Mouse (Mus musculus): ENCODE results near the gene Ninj1. TPM values are rescaled to one million over a fixed set of nuclear protein-coding genes. Genes with fewer than 3 reads are reported as not detected.

The Ninj1 gene
- polyA plus RNA-seq, 1 experiment = 222 TPM

DNA sequence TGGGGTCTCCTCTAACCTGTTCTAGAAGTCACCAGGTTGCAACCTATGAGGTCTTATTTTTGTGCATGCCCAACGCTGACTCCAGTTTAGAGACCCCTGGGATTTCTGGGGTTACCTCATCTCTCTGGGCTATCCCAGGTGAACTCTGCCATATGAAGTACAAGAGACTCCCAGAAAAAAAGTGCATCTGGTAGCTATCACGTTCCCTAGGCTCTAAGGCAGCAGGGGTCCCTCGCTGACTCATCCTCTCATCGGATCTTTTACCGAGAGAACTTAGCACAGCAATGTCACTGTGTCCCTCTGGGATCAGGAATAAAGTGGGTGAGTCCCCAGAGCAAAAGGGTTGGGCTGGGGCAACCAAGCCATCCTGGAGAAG lies 27.8 kb downstream of the Ninj1 start:
- Histone ChIP-seq H3K4me3 (replicated peaks; ENCODE audit: extremely low read depth, low read depth, low read length) (peak overlapping the region; percentile 84), H3K4me1 (ENCODE audit: control insufficient read depth, insufficient read depth, low read length) (peaks cover 19% of the 10 kb centered on the region)
- WGBS = 13% methylated on average over 5 of the region's 5 CpGs
- DNase-seq = no peak
- TF ChIP-seq POLR2A (IDR thresholded peaks at IDR 0.05; ENCODE audit: borderline replicate concordance, extremely low read depth, low read depth, low read length) (no peak), CTCF (IDR thresholded peaks at IDR 0.05; ENCODE audit: insufficient read depth, low read length) (no peak)

DNA sequence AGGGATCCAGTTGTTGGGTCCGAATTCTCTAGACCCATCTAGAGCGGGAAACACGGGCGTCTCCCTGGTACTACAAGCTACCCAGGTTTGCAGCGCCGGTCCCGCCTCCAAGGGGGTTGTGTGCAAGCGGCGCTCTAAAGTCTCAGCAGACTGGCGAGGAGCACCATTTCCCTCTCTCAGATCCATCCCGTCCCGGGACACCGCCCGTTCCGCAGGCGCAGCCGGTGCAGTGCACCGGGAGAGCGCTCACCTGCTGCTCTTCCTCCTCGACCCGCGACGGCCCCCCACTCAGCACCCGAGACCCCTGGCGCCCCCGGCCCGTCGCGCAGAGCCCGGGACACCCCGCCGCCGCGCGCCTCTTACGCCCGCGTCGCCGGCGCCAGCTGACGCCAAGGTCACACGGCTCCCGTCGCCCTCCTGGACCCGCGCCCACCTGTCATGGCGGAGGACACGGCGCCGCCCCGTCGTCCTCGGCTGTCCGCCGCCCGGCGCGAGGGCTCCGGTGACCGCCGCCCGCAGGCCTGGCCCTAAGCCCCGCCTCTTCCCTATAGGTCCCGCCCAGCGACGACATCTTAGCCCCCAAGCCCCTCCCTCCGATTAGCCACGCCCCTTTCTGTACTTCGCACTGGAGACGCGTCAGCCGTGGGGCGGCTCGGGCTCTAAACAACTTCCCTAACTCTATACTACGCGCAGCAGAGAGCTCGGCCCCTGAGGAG lies 28.4 kb downstream of the Ninj1 start, which contains the start of gene Card19:
Gene Card19, minus strand, starts transcription at position 534 of the 716 bp plus-strand sequence.
- peak; percentile 98 for DNase-seq
- TF ChIP-seq POLR2A (IDR thresholded peaks at IDR 0.05; ENCODE audit: borderline replicate concordance, extremely low read depth, low read depth, low read length) = peak; percentile 82; the same call in 1 of the 2 replicates
- no peak for TF ChIP-seq CTCF (IDR thresholded peaks at IDR 0.05; ENCODE audit: insufficient read depth, low read length)
- H3K4me3 ChIP-seq (replicated peaks; ENCODE audit: extremely low read depth, low read depth, low read length) = peak within 1 kb of the TSS; percentile 84
- 1% methylated on average over 77 of the region's 78 CpGs for WGBS
- H3K4me1 ChIP-seq (ENCODE audit: control insufficient read depth, insufficient read depth, low read length) = peaks cover 19% of the 10 kb centered on the region

DNA sequence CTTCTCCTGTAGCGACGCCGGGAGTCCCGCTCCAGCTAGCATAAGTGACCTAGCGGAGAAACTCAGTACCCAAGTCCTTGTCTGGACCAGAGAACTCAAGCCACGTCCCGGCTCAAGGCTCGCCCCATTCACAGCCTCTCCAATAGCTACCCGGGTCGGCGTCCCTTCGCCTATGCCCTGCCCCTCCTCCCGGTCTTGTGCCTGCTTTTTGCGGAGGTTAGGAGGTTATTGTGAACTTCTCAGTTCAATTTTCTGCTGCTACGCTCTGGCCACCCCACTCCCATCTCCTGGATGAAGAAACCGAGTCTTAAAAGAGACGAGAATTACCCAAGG lies 28.9 kb downstream of the Ninj1 start:
- H3K4me3 ChIP-seq (replicated peaks; ENCODE audit: extremely low read depth, low read depth, low read length) = peak overlapping the region; percentile 73

DNA sequence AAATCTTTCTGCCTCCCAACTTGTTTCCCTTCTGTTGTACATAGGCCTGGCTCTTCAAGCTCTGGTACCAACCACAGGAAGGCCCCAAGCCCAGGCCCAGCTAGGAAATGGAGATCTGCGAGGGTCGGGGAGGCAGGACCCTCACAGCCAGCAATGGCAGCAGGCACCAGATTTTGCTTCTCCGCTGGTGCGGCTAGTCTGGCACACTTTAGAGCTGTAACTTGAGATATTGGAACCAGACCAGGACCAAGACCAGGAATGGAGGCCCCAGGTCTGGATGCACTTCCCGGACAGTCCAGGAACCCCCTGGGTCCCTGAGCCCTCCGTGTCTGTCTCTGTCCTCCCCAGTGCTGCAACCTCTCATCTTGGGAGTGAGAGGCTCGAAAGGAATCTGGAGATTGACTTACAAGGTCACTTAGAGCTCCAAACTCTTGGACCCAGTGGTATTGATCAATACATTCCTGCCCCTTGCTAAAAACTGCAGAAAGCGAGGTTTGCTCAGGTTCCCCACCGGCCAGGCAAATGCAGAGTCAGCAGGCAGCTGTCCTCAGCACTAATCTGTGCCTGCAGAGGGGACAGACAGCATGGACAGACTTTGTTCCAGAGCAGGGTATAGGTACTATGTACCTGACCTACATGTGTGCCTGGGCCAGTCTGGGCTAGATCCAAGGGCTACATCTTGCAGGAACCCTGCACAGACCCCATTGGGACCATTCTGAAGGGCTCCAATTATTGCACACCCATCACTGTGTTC lies 29.7 kb downstream of the Ninj1 start:
- no peak for DNase-seq
- TF ChIP-seq POLR2A (IDR thresholded peaks at IDR 0.05; ENCODE audit: borderline replicate concordance, extremely low read depth, low read depth, low read length) (no peak), CTCF (IDR thresholded peaks at IDR 0.05; ENCODE audit: insufficient read depth, low read length) (no peak)
- Histone ChIP-seq H3K4me3 (replicated peaks; ENCODE audit: extremely low read depth, low read depth, low read length) (no peak overlapping the region), H3K4me1 (ENCODE audit: control insufficient read depth, insufficient read depth, low read length) (peaks cover 19% of the 10 kb centered on the region)
- 83% methylated on average over 9 of the region's 9 CpGs for WGBS

More for the DNA sequence above, 28.9 kb downstream of the Ninj1 start:
- WGBS = 4% methylated on average over 17 of the region's 17 CpGs
- H3K4me1 ChIP-seq (ENCODE audit: control insufficient read depth, insufficient read depth, low read length) = peaks cover 19% of the 10 kb centered on the region
- no peak for DNase-seq
- TF ChIP-seq POLR2A (IDR thresholded peaks at IDR 0.05; ENCODE audit: borderline replicate concordance, extremely low read depth, low read depth, low read length) = no peak
- TF ChIP-seq CTCF (IDR thresholded peaks at IDR 0.05; ENCODE audit: insufficient read depth, low read length) = no peak

DNA sequence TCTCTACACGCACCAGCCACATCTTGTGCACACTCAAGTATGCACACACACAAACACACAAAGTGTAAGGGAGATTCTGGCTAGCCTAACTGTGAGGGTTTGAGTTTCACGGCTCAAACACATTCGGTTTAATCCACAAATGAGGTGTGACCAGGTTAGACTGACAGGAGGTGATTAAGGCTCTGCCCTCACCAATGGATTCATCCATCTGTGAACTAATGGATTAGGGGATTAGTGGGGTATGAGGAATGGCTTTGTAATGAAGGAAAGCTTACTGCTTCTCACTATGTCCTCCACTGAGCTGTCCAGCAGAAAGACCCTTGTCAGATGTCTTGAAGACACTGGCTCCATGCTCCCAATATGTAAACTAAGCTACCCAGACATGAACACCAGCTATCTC lies 31.4 kb downstream of the Ninj1 start:
- H3K4me1 ChIP-seq (ENCODE audit: control insufficient read depth, insufficient read depth, low read length) = peaks cover 16% of the 10 kb centered on the region
- TF ChIP-seq CTCF (IDR thresholded peaks at IDR 0.05; ENCODE audit: insufficient read depth, low read length) (no peak), POLR2A (IDR thresholded peaks at IDR 0.05; ENCODE audit: borderline replicate concordance, extremely low read depth, low read depth, low read length) (no peak)
- 69% methylated on average over 3 of the region's 3 CpGs for WGBS

DNA sequence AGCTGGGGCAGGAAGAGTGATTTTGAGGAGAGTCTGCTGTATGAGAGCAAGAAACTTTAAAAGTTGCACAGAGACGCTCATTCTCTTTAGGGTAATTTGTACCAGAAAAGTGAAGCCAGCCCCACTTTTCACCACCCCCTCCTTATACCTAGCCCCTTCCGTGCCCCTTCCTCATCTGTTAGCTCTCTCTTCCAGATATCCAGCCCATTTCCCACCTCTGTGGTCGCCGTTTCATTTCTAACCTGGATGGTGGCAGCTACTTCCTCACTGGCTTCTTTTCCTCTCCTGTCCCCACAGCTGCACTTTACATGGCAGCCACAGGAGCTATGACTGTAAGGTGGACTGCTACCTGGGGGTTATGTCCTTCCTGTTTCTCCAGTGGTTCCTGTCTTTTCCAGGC lies 32.1 kb downstream of the Ninj1 start:
- TF ChIP-seq CTCF (IDR thresholded peaks at IDR 0.05; ENCODE audit: insufficient read depth, low read length) (no peak), POLR2A (IDR thresholded peaks at IDR 0.05; ENCODE audit: borderline replicate concordance, extremely low read depth, low read depth, low read length) (no peak)
- H3K4me1 ChIP-seq (ENCODE audit: control insufficient read depth, insufficient read depth, low read length) = peaks cover 10% of the 10 kb centered on the region; the same call in 1 of the 2 replicates
- H3K4me3 ChIP-seq (replicated peaks; ENCODE audit: extremely low read depth, low read depth, low read length) = no peak overlapping the region
- WGBS = 81% methylated on average over 4 of the region's 4 CpGs
- no peak for DNase-seq

More for the DNA sequence above, 31.4 kb downstream of the Ninj1 start:
- DNase-seq = no peak
- H3K4me3 ChIP-seq (replicated peaks; ENCODE audit: extremely low read depth, low read depth, low read length) = no peak overlapping the region

DNA sequence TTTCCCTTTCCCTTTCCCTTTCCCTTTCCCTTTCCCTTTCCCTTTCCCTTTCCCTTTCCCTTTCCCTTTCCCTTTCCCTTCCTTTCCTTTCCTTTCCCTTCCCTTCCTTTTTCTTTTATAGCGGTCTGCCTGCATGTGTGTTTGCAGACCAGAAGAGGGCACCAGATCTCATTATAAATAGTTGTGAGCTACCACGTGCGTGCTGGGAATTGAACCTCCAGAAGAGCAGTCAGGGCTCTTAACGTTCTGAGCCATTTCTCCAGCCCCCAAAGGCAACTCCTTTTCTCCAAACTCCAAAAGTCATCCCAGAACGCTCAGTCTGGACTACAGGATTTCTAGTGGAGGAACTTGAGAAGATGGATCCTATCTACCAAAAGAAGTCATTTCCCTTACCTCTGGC lies 33.6 kb downstream of the Ninj1 start:
- no peak for DNase-seq
- H3K4me3 ChIP-seq (replicated peaks; ENCODE audit: extremely low read depth, low read depth, low read length) = no peak overlapping the region
- TF ChIP-seq CTCF (IDR thresholded peaks at IDR 0.05; ENCODE audit: insufficient read depth, low read length) (no peak), POLR2A (IDR thresholded peaks at IDR 0.05; ENCODE audit: borderline replicate concordance, extremely low read depth, low read depth, low read length) (no peak)
- H3K4me1 ChIP-seq (ENCODE audit: control insufficient read depth, insufficient read depth, low read length) = peaks cover 4% of the 10 kb centered on the region; the same call in 1 of the 2 replicates
- WGBS = 35% methylated on average over 5 of the region's 5 CpGs

DNA sequence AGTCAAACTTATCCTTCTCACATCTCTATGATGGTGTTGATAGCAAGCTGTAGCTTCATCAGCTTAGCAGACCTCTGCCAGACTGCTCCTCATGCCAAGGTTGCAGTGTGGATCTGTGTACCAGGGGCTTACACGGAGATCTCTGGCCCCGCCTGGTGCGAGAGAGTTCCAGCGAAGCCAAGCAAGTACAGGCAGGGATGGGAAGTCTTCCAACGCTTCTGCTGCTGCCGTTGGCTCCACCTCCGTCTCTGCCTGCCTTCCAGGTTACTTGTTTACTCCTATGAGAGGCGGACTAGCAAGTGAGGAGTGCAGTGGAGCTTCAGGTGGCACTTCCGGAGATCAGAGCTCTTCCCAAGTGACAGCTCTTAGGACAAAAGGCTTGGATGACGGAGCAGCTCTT lies 37.0 kb downstream of the Ninj1 start:
- 16% methylated on average over 10 of the region's 10 CpGs for WGBS
- H3K4me3 ChIP-seq (replicated peaks; ENCODE audit: extremely low read depth, low read depth, low read length) = no peak overlapping the region
- no peak for DNase-seq
- H3K4me1 ChIP-seq (ENCODE audit: control insufficient read depth, insufficient read depth, low read length) = no peaks in the 10 kb centered on the region
- no peak for TF ChIP-seq POLR2A (IDR thresholded peaks at IDR 0.05; ENCODE audit: borderline replicate concordance, extremely low read depth, low read depth, low read length)
- TF ChIP-seq CTCF (IDR thresholded peaks at IDR 0.05; ENCODE audit: insufficient read depth, low read length) = no peak

GRCm38 (mm10) chr13:49224729-49225128 lies 37.4 kb downstream of the Ninj1 start:
- WGBS = 55% methylated on average over 6 of the region's 6 CpGs
- no peak for DNase-seq
- H3K4me1 ChIP-seq (ENCODE audit: control insufficient read depth, insufficient read depth, low read length) = no peaks in the 10 kb centered on the region
- H3K4me3 ChIP-seq (replicated peaks; ENCODE audit: extremely low read depth, low read depth, low read length) = no peak overlapping the region
- TF ChIP-seq POLR2A (IDR thresholded peaks at IDR 0.05; ENCODE audit: borderline replicate concordance, extremely low read depth, low read depth, low read length) (no peak), CTCF (IDR thresholded peaks at IDR 0.05; ENCODE audit: insufficient read depth, low read length) (no peak)

Measured in lung, adult 2 months (tissue).